Mouse (Mus musculus) liver, embryonic 14.5 days (tissue): ENCODE measurements around the gene Timm29. TPM values are rescaled to one million over a fixed set of nuclear protein-coding genes. Genes with fewer than 3 reads are reported as not detected.

Source experiments
- ATAC-seq: fragments of 200-750 bp; cut with Nextera tagmentation; 2 replicates; pipeline ENCODE4 v1.8.0; 2017; ENCODE audit warnings: moderate number of reproducible peaks, mild to moderate bottlenecking, moderate library complexity; ENCODE audit not compliant: insufficient read depth
- DNase-seq, 3 experiments: peaks; one replicate each; pipeline ENCODE4 v3.0.0-alpha.2; 2012 to 2013; ENCODE audit warnings: low read depth in 3 of 3, low spot score in 3 of 3
- H3K27ac ChIP-seq: fragments of 300-500 bp; sonication (generic); 2 replicates; pipeline ENCODE4 v1.5.1; 2014; ENCODE audit warnings: moderate library complexity, mild to moderate bottlenecking, control low read depth, inconsistent platforms
- H3K27me3 ChIP-seq: fragments of 300-500 bp; sonication (generic); 2 replicates; pipeline ENCODE4 v1.6.1; 2014; ENCODE audit warnings: mild to moderate bottlenecking, low read length, moderate library complexity; ENCODE audit not compliant: control insufficient read depth, insufficient read depth
- H3K36me3 ChIP-seq: fragments of 300-500 bp; sonication (generic); replicated peaks from 2 replicates; pipeline ENCODE4 v1.6.1; 2014; ENCODE audit warnings: low read depth; ENCODE audit not compliant: control insufficient read depth, insufficient read depth
- H3K4me1 ChIP-seq, 2 experiments: fragments of 200-500 bp in 1 of 2; fragments of 300-500 bp in 1 of 2; sonication (generic) in 1 of 2; replicated peaks; 2 replicates each; pipeline ENCODE4 v1.6.1; 2012 to 2014; ENCODE audit warnings: antibody characterized with exemption in 1 of 2, inconsistent platforms in 1 of 2, low read length in 1 of 2; ENCODE audit not compliant: control insufficient read depth in 2 of 2, insufficient read depth in 2 of 2
- H3K4me2 ChIP-seq: fragments of 300-500 bp; sonication (generic); 2 replicates; pipeline ENCODE4 v1.6.1; 2014; ENCODE audit warnings: low read depth, mild to moderate bottlenecking, control low read depth, moderate library complexity
- H3K4me3 ChIP-seq, 2 experiments: fragments of 200-500 bp in 1 of 2; fragments of 300-500 bp in 1 of 2; sonication (generic) in 1 of 2; 2 replicates each; pipeline ENCODE4 v1.5.1; 2012 to 2014; ENCODE audit warnings: low read depth in 2 of 2, low read length in 2 of 2, mild to moderate bottlenecking in 2 of 2, control low read depth in 1 of 2, inconsistent platforms in 1 of 2, moderate library complexity in 1 of 2; ENCODE audit not compliant: insufficient read depth in 1 of 2
- H3K9ac ChIP-seq: fragments of 300-500 bp; sonication (generic); replicated peaks from 2 replicates; pipeline ENCODE4 v1.6.1; 2014; ENCODE audit warnings: mild to moderate bottlenecking, control low read depth, moderate library complexity
- H3K9me3 ChIP-seq: fragments of 300-500 bp; sonication (generic); 2 replicates; pipeline ENCODE4 v1.6.1; 2016; ENCODE audit warnings: low read length, mixed read lengths; ENCODE audit not compliant: control insufficient read depth
- CTCF ChIP-seq: IDR thresholded peaks from 2 replicates; pipeline ENCODE4 v1.5.1; 2016; ENCODE audit warnings: antibody characterized with exemption, low read depth, control low read depth
- EP300 ChIP-seq: IDR thresholded peaks from 2 replicates; pipeline ENCODE4 v1.6.1; 2016; ENCODE audit warnings: antibody characterized with exemption, low read depth
- WGBS: fragments of 180-500 bp; shearing (Covaris S2); extraction: QIAGEN DNeasy Blood & Tissue Kit; methylation state at CpG from one replicate; pipeline ENCODE4 v1.1.7; 2014; ENCODE audit not compliant: insufficient replicate concordance; 5-methylcytosine and 5-hydroxymethylcytosine counted together
- polyA plus RNA-seq, 2 experiments: library from polyadenylated mRNA; depleted of rRNA in 1 of 2; stranded (reverse) in 1 of 2; unstranded in 1 of 2; fragments of >200 nt; fragmentation: Nextera tagmentation in 1 of 2; extraction: Ambion mirVana in 1 of 2; gene quantifications; 2 replicates each; pipeline versions ENCODE4 v1.2.1 to v1.2.3; 2012 to 2014

Timm29 gene
- polyA plus RNA-seq, 2 experiments, result 15.3 to 17.0 TPM

GRCm38 (mm10) chr9:21557556-21557955 is 35.0 kb upstream of the Timm29 start:
- Histone ChIP-seq H3K9me3 (no peaks in the 10 kb centered on the region), H3K4me1 (peaks cover 47 to 49% of the 10 kb centered on the region in 2 experiments), H3K27me3 (no peaks in the 10 kb centered on the region), H3K9ac (peak overlapping the region; percentile 1), H3K4me3 (no peak overlapping the region), H3K27ac (peak overlapping the region; percentile 78), H3K36me3 (peaks cover 2% of the 10 kb centered on the region; the same call in 1 of the 2 replicates), H3K4me2 (peak overlapping the region; percentile 82)
- WGBS, result 84% methylated on average over 2 of the region's 2 CpGs
- no peak for ATAC-seq
- DNase-seq, result no peak
- no peak for TF ChIP-seq EP300
- no peak for TF ChIP-seq CTCF

- H3K4me3 ChIP-seq, result peak overlapping the region; percentile 34 to 37; a peak in 3 of 4 replicates
- DNase-seq, result peak; percentile 89 to 90 (median 90)
- H3K27ac ChIP-seq, result peak overlapping the region; percentile 78
- H3K36me3 ChIP-seq, result peaks cover 2% of the 10 kb centered on the region; the same call in 1 of the 2 replicates
- peaks cover 47 to 49% of the 10 kb centered on the region in 2 experiments for H3K4me1 ChIP-seq
- H3K9me3 ChIP-seq, result no peaks in the 10 kb centered on the region
- H3K4me2 ChIP-seq, result peak overlapping the region; percentile 82
- H3K9ac ChIP-seq, result peak overlapping the region; percentile 64
- TF ChIP-seq CTCF (no peak; the same call in 1 of the 2 replicates), EP300 (peak; percentile 96)
- H3K27me3 ChIP-seq, result no peaks in the 10 kb centered on the region
- 15% methylated on average over 4 of the region's 4 CpGs for WGBS
- ATAC-seq, result peak; percentile 99
Measured at GRCm38 (mm10) chr9:21558366-21558765, 34.2 kb upstream of the Timm29 start.

GRCm38 (mm10) chr9:21559151-21559550 is 33.4 kb upstream of the Timm29 start:
- Histone ChIP-seq H3K27ac (peak overlapping the region; percentile 78), H3K4me3 (peak overlapping the region in 1 of 2 experiments; percentile 37; a peak in 1 of 4 replicates)

GRCm38 (mm10) chr9:21564420-21564819 is 28.1 kb upstream of the Timm29 start:
- DNase-seq (no peak), ATAC-seq (no peak)
- Histone ChIP-seq H3K9ac (peak overlapping the region; percentile 43; the same call in 1 of the 2 replicates), H3K9me3 (no peaks in the 10 kb centered on the region), H3K27me3 (no peaks in the 10 kb centered on the region), H3K36me3 (peaks cover 3% of the 10 kb centered on the region; the same call in 1 of the 2 replicates), H3K4me1 (peaks cover 20 to 23% of the 10 kb centered on the region in 2 experiments), H3K4me3 (no peak overlapping the region), H3K4me2 (peak overlapping the region; percentile 22; the same call in 1 of the 2 replicates), H3K27ac (peak overlapping the region; percentile 76)
- 75% methylated on average over 1 of the region's 1 CpGs for WGBS
- TF ChIP-seq CTCF (no peak), EP300 (no peak)

More at GRCm38 (mm10) chr9:21559151-21559550, 33.4 kb upstream of the Timm29 start:
- DNase-seq, result no peak
- TF ChIP-seq EP300 (no peak), CTCF (no peak)
- peak overlapping the region; percentile 82 for H3K4me2 ChIP-seq
- no peaks in the 10 kb centered on the region for H3K9me3 ChIP-seq
- H3K36me3 ChIP-seq, result peaks cover 2% of the 10 kb centered on the region; the same call in 1 of the 2 replicates
- H3K4me1 ChIP-seq, result peaks cover 47 to 50% of the 10 kb centered on the region in 2 experiments
- no peaks in the 10 kb centered on the region for H3K27me3 ChIP-seq
- H3K9ac ChIP-seq, result peak overlapping the region; percentile 64
- ATAC-seq, result no peak
- WGBS, result 80% methylated on average over 3 of the region's 3 CpGs

GRCm38 (mm10) chr9:21565004-21565586 is 27.4 kb upstream of the Timm29 start:
- WGBS, result 32% methylated on average over 4 of the region's 4 CpGs
- H3K9ac ChIP-seq, result peak overlapping the region; percentile 43; the same call in 1 of the 2 replicates
- ATAC-seq, result peak; percentile 49

More at GRCm38 (mm10) chr9:21565004-21565586, 27.4 kb upstream of the Timm29 start:
- peak overlapping the region; percentile 76 for H3K27ac ChIP-seq
- H3K4me3 ChIP-seq, result no peak overlapping the region
- peak overlapping the region; percentile 22; the same call in 1 of the 2 replicates for H3K4me2 ChIP-seq
- H3K36me3 ChIP-seq, result peaks cover 8% of the 10 kb centered on the region
- no peak for DNase-seq
- peaks cover 20% of the 10 kb centered on the region in 2 experiments for H3K4me1 ChIP-seq
- no peaks in the 10 kb centered on the region for H3K9me3 ChIP-seq
- TF ChIP-seq CTCF, result no peak
- TF ChIP-seq EP300, result no peak
- no peaks in the 10 kb centered on the region for H3K27me3 ChIP-seq
